Mouse (Mus musculus): Measurements from ENCODE around the gene Prelp. TPM values are rescaled to one million over a fixed set of nuclear protein-coding genes. Genes with fewer than 3 reads are reported as not detected.

Gene Prelp
- 0.03 and 0.05 TPM in 2 replicates for polyA plus RNA-seq (2012)

GRCm38 (mm10) chr1:133921304-133921751, at the start of gene Prelp:
Prelp (minus strand) TSS chr1:133921414.

GRCm38 (mm10) chr1:133907949-133908658, 13.1 kb downstream of the Prelp start, which contains the start of gene Optc:
Optc (minus strand) TSS chr1:133907999.

Other genes with a start within 250 kb of the Prelp start
- 0.34 and 0.37 TPM in 2 replicates for gene Lax1, start 231.3 kb downstream of the Prelp start, polyA plus RNA-seq (2012)
- 25.8 and 33.7 TPM in 2 replicates for gene Atp2b4, start 120.4 kb downstream of the Prelp start, polyA plus RNA-seq (2012)
- gene Optc, start 13.4 kb downstream of the Prelp start, polyA plus RNA-seq (2012) = not detected in 2 replicates
- not detected in 2 replicates for gene Fmod, start 115.8 kb upstream of the Prelp start, polyA plus RNA-seq (2012)
- gene Btg2, start 157.7 kb upstream of the Prelp start, polyA plus RNA-seq (2012) = 38.7 and 90.9 TPM in 2 replicates
- 1.1 and 2.5 TPM in 2 replicates for gene Chit1, start 189.8 kb upstream of the Prelp start, polyA plus RNA-seq (2012)

All from megakaryocyte-erythroid progenitor cell, adult 5 weeks (primary cell).